Mouse (Mus musculus) heart, embryonic 15.5 days (tissue): ENCODE data around the gene Sptbn1. TPM values are rescaled to one million over a fixed set of nuclear protein-coding genes. Genes with fewer than 3 reads are reported as not detected.

Source experiments
- ATAC-seq: fragments of 200-750 bp; cut with Nextera tagmentation; replicated peaks from 2 replicates; pipeline ENCODE4 v1.8.0; 2017; ENCODE audit warnings: low read depth, moderate TSS enrichment; ENCODE audit not compliant: insufficient number of reproducible peaks, insufficient read depth, low FRiP score
- H3K27ac ChIP-seq: fragments of 300-500 bp; sonication (generic); 2 replicates; pipeline ENCODE4 v1.5.1; 2015; ENCODE audit warnings: mild to moderate bottlenecking, inconsistent platforms
- H3K27me3 ChIP-seq: fragments of 300-500 bp; sonication (generic); 2 replicates; pipeline ENCODE4 v1.6.1; 2015; ENCODE audit warnings: inconsistent platforms
- H3K36me3 ChIP-seq: fragments of 300-500 bp; sonication (generic); 2 replicates; pipeline ENCODE4 v1.6.1; 2015; ENCODE audit warnings: mild to moderate bottlenecking, inconsistent platforms
- H3K4me1 ChIP-seq: fragments of 300-500 bp; sonication (generic); replicated peaks from 2 replicates; pipeline ENCODE4 v1.6.1; 2015; ENCODE audit warnings: inconsistent platforms
- H3K4me2 ChIP-seq: fragments of 300-500 bp; sonication (generic); 2 replicates; pipeline ENCODE4 v1.6.1; 2015; ENCODE audit warnings: inconsistent platforms, mild to moderate bottlenecking, moderate library complexity
- H3K4me3 ChIP-seq: fragments of 300-500 bp; sonication (generic); 2 replicates; pipeline ENCODE4 v1.5.1; 2015; ENCODE audit warnings: mild to moderate bottlenecking, inconsistent platforms
- H3K9ac ChIP-seq: fragments of 300-500 bp; sonication (generic); 2 replicates; pipeline ENCODE4 v1.6.1; 2015; ENCODE audit warnings: mild to moderate bottlenecking, inconsistent platforms
- H3K9me3 ChIP-seq: fragments of 300-500 bp; sonication (generic); replicated peaks from 2 replicates; pipeline ENCODE4 v1.6.1; 2016; ENCODE audit warnings: inconsistent platforms
- WGBS: fragments of 180-500 bp; shearing (Covaris S2); methylation state at CpG from one replicate; pipeline ENCODE4 v1.1.7; 2015; ENCODE audit warnings: mixed read lengths; 5-methylcytosine and 5-hydroxymethylcytosine counted together
- polyA plus RNA-seq: library from polyadenylated mRNA; unstranded; fragments of >200 nt; fragmentation: Nextera tagmentation; extraction: Ambion mirVana; gene quantifications from 2 replicates; pipeline ENCODE4 v1.2.1, GENCODE M21; 2015

The Sptbn1 gene
- polyA plus RNA-seq, 1 experiment from 2014 or later, result 159 TPM

DNA sequence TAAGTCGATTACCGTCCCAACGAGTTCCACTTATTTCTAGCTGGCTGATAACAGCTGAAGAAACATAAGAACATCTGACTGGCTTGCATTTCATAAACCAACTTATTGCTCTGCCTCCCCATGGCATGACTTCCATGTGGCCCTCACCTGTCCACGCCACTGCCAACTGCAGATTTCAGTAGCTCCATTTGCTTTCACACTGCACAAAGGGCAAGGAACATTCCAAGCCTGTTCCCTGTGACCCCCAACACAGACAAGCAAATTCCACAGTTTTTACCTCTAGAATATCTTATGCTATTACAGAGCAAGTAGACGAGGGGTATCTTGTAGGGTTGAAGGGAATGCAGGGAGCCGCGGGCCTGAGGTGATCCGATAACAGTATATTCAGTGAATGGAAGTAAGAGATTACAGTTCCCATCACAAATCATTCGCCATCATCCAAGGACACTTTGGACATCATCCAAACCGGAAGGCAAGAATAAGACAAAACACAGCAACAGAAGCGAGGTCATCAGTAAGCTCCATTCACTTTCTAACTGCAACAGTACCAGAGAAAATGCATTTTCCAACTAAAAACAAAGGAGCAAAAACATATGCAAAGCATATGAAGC lies 16.6 kb downstream of the Sptbn1 start:
- no peaks in the 10 kb centered on the region for H3K9me3 ChIP-seq
- peaks cover 59% of the 10 kb centered on the region for H3K4me1 ChIP-seq
- no peak overlapping the region for H3K4me3 ChIP-seq
- no peak for ATAC-seq
- H3K9ac ChIP-seq, result no peak overlapping the region
- H3K36me3 ChIP-seq, result 0 out of 2 replicates have a peak, but pooled peaks cover 7% of the 10 kb centered on the region
- peak overlapping the region; percentile 7 for H3K4me2 ChIP-seq
- H3K27ac ChIP-seq, result peak overlapping the region; percentile 62
- 47% methylated on average over 11 of the region's 11 CpGs for WGBS
- H3K27me3 ChIP-seq, result no peaks in the 10 kb centered on the region

DNA sequence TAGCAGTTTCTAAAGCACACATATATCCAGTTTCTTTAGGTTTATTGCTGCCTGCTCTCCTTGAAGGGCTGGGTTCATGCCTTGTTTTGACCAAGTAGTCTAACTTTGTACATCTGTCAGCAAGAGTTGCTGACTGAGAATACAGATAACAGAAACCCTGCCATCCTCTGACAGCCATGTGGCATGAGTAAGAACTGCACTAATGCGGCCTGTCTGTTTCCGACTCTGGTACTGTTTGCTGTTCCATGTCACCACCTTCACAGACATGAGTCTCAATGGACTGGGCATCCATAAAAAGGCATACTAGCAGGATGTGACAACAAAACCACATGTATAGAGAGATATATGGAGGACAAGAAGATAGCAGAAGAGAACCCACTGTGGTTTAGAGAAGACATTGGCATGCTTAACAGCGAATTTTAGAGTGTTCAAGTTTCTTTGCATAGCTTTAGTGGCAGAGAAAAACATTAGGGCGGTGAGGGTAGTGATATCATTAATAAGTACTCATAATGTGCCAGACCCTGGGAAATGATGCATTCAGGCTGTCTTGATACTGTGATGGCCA lies 18.4 kb downstream of the Sptbn1 start:
- H3K4me3 ChIP-seq, result no peak overlapping the region
- WGBS, result 39% methylated on average over 4 of the region's 4 CpGs
- no peaks in the 10 kb centered on the region for H3K9me3 ChIP-seq
- H3K36me3 ChIP-seq, result 0 out of 2 replicates have a peak, but pooled peaks cover 7% of the 10 kb centered on the region
- H3K9ac ChIP-seq, result no peak overlapping the region
- ATAC-seq, result peak; percentile 77
- no peak overlapping the region for H3K4me2 ChIP-seq
- H3K4me1 ChIP-seq, result peaks cover 63% of the 10 kb centered on the region
- H3K27ac ChIP-seq, result peak overlapping the region; percentile 50
- H3K27me3 ChIP-seq, result no peaks in the 10 kb centered on the region

DNA sequence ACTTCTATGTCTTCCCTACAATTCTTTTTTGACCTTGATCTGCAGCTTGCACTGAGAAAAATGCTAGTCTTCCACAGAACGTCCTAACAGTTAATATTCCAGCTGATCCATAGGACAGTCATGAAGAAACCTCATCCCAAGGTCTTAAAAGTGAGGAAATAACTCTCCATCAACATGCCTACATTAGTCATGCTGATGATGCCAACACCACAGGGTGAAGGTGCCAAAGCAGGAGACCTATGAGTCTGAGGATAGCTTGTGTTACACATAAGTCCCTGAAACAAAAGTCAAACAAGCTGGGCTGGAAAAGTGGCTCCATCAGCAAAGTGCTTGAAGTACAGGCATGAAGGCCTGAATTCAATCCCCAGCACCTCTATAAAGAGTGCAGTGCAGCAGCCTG lies 20.9 kb downstream of the Sptbn1 start:
- no peak for ATAC-seq
- peak overlapping the region; percentile 69 for H3K27ac ChIP-seq
- no peak overlapping the region for H3K4me3 ChIP-seq
- no peak overlapping the region for H3K9ac ChIP-seq
- H3K4me1 ChIP-seq, result peaks cover 83% of the 10 kb centered on the region
- H3K36me3 ChIP-seq, result no peaks in the 10 kb centered on the region
- H3K27me3 ChIP-seq, result no peaks in the 10 kb centered on the region
- H3K9me3 ChIP-seq, result no peaks in the 10 kb centered on the region
- WGBS, result 62% methylated on average over 1 of the region's 1 CpGs
- H3K4me2 ChIP-seq, result no peak overlapping the region

DNA sequence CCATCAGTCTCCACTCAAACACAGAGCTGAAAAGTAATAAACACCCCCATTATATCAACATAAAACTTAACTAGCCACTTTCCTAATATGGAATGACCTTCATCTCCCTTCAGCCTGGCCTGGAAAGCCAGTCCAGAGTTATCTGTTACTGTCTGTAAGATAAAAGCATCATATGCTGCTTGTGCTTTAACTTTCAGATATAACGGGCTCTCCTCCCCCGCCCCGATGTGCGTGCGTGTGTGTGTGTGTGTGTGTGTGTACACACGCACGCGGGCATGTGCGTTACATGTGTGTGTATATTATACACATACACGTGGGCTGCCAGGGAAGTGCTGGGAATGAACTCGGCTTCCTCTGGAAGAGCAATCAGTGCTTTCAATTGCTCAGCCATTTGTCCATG lies 21.8 kb downstream of the Sptbn1 start:
- no peak overlapping the region for H3K9ac ChIP-seq
- peak overlapping the region; percentile 69 for H3K27ac ChIP-seq
- H3K9me3 ChIP-seq, result no peaks in the 10 kb centered on the region
- H3K36me3 ChIP-seq, result no peaks in the 10 kb centered on the region
- no peaks in the 10 kb centered on the region for H3K27me3 ChIP-seq
- ATAC-seq, result no peak
- 26% methylated on average over 11 of the region's 11 CpGs for WGBS
- H3K4me1 ChIP-seq, result peaks cover 86% of the 10 kb centered on the region
- H3K4me3 ChIP-seq, result no peak overlapping the region
- peak overlapping the region; percentile 41 for H3K4me2 ChIP-seq

DNA sequence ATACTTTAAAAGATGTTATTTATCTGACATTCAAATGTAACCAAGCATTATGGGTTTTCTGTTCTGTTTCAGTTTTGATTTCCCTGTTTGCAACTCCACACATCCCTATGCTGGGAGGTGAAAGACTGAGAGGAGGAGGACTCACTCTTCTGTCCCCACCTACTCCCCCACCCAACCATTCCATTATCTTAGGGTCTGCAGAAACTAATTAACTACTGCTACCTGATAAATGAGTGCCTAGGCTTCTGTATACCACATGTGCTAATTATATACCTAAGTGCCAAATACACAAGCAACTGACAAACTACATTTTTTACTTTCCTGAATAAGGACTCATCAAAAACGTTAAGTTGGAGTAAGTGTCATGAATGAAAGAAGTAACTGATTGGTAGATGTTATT lies 23.8 kb downstream of the Sptbn1 start:
- Histone ChIP-seq H3K36me3 (peaks cover 6% of the 10 kb centered on the region; the same call in 1 of the 2 replicates), H3K9me3 (no peaks in the 10 kb centered on the region), H3K4me1 (peaks cover 81% of the 10 kb centered on the region), H3K4me3 (no peak overlapping the region), H3K9ac (no peak overlapping the region), H3K4me2 (no peak overlapping the region), H3K27ac (peak overlapping the region; percentile 76), H3K27me3 (no peaks in the 10 kb centered on the region)
- WGBS, result 41% methylated on average over 1 of the region's 1 CpGs
- no peak for ATAC-seq

DNA sequence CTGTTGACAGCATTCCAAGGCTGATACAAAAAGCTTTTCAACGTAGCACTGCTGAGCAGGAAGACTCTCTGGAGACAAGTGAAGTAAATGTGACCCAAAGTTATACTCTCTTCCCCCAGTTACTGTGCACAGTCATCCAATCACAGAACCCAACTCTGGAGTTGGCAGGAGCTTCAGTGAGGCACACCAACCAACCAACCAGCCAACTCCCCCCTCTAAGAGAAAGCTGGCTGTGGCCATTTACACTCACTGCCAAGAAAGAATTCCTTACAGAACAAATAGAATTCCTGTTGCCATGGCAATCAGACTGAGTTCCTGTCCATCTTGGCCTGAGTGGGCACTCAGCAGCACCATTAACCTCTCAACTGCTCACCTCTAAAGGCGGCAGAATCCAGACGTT lies 24.4 kb downstream of the Sptbn1 start:
- H3K4me3 ChIP-seq, result no peak overlapping the region
- H3K36me3 ChIP-seq, result peaks cover 6% of the 10 kb centered on the region; the same call in 1 of the 2 replicates
- H3K9me3 ChIP-seq, result no peaks in the 10 kb centered on the region
- H3K27ac ChIP-seq, result peak overlapping the region; percentile 76
- peak; percentile 75 for ATAC-seq
- no peak overlapping the region for H3K9ac ChIP-seq
- H3K4me2 ChIP-seq, result peak overlapping the region; percentile 19; the same call in 1 of the 2 replicates
- whole genome bisulfite sequencing, result 21% methylated on average over 3 of the region's 3 CpGs
- H3K27me3 ChIP-seq, result no peaks in the 10 kb centered on the region
- H3K4me1 ChIP-seq, result peaks cover 78% of the 10 kb centered on the region

DNA sequence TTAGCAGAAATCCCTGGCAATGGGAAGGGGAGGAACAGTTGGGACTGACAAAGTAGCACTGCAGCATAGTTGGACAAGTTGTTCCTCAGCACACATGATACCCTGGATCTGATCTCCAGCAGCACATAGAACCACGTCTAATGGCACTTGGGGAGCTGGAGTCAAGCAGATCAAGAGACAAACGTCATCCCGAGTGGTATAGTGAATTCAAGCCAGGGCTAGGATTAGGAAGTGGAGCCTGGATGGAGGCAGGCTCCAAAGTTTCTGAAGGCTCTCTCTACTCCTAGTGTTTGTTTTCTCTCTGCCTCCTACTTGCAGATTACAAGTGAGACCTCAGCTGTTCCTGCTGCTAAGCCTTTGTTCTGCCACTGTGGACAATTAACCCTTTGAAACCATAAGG lies 27.1 kb downstream of the Sptbn1 start:
- Histone ChIP-seq H3K27ac (peak overlapping the region; percentile 43), H3K4me1 (peaks cover 70% of the 10 kb centered on the region)
- no peak for ATAC-seq

DNA sequence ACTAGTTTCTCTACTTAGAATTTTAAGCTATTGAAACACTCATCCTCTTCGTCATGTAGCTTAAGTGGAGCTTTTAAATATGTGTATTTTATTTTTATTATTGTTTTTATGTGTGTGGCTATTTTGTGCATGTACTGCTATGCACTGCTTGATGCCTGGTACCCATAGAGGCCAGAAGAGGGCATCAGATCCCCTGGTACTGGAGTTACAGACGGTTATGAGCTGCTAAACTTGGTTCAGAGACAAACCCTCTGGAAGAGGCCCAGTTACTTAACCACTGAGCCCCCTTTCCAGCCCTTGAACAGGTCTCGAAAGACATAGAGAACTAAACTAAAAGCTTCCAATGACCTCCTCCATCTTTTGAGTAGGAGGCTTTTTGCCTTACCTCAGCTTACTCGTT lies 30.0 kb downstream of the Sptbn1 start:
- 71% methylated on average over 4 of the region's 4 CpGs for WGBS

More for the DNA sequence above, 27.1 kb downstream of the Sptbn1 start:
- Histone ChIP-seq H3K9me3 (no peaks in the 10 kb centered on the region), H3K27me3 (no peaks in the 10 kb centered on the region), H3K9ac (no peak overlapping the region), H3K4me2 (no peak overlapping the region), H3K4me3 (no peak overlapping the region), H3K36me3 (peaks cover 7% of the 10 kb centered on the region; the same call in 1 of the 2 replicates)
- 15% methylated on average over 3 of the region's 3 CpGs for whole genome bisulfite sequencing

DNA sequence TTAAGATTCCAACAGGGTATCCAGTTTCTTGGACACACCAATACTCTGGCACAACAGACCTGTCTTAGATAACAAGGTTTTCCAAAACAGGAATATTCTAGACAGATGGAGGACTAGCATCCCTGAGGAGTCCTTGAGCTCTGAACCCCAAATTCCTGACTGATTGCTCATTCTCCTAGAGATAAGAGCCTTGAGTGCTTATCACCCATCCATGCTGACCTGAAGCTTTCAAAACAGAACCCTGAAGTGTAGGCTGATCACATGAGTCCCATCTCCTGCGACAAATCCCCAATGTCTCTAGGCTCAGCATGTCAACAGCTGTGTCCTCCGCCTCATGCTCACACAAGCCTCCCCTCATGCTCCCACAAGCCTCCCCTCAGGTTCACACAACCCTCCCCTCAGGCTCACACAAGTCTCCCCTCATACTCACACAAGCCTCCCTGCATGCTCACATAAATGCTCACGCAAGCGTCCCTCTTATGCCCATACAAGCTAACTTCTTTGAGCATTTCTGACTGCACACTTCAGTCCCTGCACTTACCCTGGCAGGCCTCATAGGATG lies 31.2 kb downstream of the Sptbn1 start:
- Histone ChIP-seq H3K4me3 (no peak overlapping the region), H3K27me3 (no peaks in the 10 kb centered on the region), H3K9me3 (no peaks in the 10 kb centered on the region), H3K9ac (no peak overlapping the region), H3K36me3 (peaks cover 11% of the 10 kb centered on the region; the same call in 1 of the 2 replicates), H3K4me2 (no peak overlapping the region), H3K27ac (peak overlapping the region; percentile 66), H3K4me1 (peaks cover 56% of the 10 kb centered on the region)
- no peak for ATAC-seq
- 42% methylated on average over 4 of the region's 4 CpGs for WGBS

More for the DNA sequence above, 30.0 kb downstream of the Sptbn1 start:
- H3K4me2 ChIP-seq, result no peak overlapping the region
- H3K9ac ChIP-seq, result no peak overlapping the region
- no peak for ATAC-seq
- H3K27ac ChIP-seq, result peak overlapping the region; percentile 35; the same call in 1 of the 2 replicates
- no peaks in the 10 kb centered on the region for H3K27me3 ChIP-seq
- peaks cover 58% of the 10 kb centered on the region for H3K4me1 ChIP-seq
- no peaks in the 10 kb centered on the region for H3K9me3 ChIP-seq
- no peak overlapping the region for H3K4me3 ChIP-seq
- H3K36me3 ChIP-seq, result peaks cover 11% of the 10 kb centered on the region; the same call in 1 of the 2 replicates

DNA sequence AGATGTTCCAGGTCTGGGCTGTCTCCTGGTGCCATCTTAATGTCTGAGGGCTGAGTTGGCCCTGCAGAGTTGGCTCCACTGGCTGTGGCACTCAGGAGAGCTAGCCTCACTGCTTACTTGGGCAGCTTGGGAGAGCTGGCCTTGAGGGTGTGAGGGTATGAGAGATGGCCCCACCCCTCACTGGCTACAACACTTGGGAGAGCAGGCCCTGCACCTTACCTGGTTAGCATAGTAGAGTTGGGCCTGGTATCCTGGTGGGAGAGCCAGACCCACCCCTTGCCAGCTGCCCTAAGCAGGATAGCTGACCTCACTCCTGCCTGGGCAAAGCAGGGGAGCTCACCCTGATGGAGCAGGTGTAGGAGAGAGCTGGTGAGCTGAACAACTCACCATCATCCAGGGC lies 32.3 kb downstream of the Sptbn1 start:
- H3K27me3 ChIP-seq, result no peaks in the 10 kb centered on the region
- no peak overlapping the region for H3K9ac ChIP-seq
- peaks cover 11% of the 10 kb centered on the region; the same call in 1 of the 2 replicates for H3K36me3 ChIP-seq
- H3K27ac ChIP-seq, result no peak overlapping the region
- H3K9me3 ChIP-seq, result no peaks in the 10 kb centered on the region
- no peak overlapping the region for H3K4me2 ChIP-seq
- 0 out of 2 replicates have a peak, but pooled peaks have one; percentile 25 for ATAC-seq
- H3K4me3 ChIP-seq, result no peak overlapping the region
- H3K4me1 ChIP-seq, result peaks cover 56% of the 10 kb centered on the region

DNA sequence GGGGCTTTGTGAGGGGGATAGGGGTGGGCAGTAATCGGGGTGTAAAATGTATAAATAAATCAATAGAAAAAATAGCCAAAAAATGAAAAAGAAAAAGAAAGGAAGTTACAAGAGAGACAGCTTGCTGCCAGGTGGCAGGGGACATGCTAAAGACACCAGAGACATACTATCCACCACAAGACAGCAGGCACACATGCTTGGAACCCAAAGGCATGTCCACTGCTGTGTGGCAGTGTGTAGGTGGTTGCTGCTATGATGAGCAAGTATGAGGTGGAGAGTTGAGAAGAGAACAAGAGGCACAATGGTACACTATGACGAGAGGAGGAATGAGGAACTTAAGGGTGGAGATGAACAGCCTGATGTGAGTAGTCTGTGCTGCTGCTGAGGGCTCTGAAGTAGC lies 32.8 kb downstream of the Sptbn1 start:
- no peak for ATAC-seq

More for the DNA sequence above, 32.8 kb downstream of the Sptbn1 start:
- Histone ChIP-seq H3K4me3 (no peak overlapping the region), H3K9ac (no peak overlapping the region), H3K36me3 (peaks cover 8% of the 10 kb centered on the region; the same call in 1 of the 2 replicates), H3K27ac (no peak overlapping the region), H3K27me3 (no peaks in the 10 kb centered on the region), H3K4me1 (peaks cover 56% of the 10 kb centered on the region), H3K9me3 (no peaks in the 10 kb centered on the region), H3K4me2 (no peak overlapping the region)
- 78% methylated on average over 2 of the region's 2 CpGs for WGBS
